Mouse (Mus musculus): ENCODE results near the gene Rgs8.

Rgs8 gene

DNA sequence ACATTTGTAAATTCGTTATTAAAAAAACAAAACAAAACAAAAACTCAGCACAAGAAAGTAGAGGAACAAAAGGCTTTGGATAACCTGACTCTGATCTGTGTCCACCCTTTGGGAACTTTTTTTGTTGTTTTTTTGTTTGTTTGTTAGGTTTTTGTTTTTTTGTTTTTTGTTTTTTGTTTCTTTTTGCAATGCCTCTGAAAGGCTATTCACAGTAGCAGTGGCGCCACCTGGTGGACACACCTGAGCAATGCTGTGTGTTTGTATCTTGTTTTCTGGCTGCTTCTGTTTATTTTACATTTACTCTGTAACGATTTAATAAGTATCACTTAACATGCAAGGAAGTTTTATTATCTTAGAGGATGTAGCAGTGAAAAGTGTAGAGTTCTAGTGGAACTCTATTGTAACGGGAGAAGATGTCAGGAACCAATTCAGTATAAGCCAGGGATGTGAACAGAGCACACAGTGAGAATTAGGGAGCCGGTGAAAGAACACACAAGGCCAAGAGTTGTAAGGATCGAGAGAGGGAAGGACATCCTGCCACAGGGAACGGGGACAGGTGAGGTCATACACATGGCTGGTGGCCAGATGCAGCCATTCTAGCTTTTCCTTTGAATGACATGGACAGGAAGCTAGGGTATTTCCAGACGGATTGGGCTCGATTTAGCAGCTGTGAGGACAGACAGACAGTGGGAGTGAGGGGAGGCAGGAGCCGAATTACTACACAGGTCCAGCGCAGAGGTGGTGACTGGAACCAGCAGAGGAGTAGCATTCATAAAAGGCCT, 89.7 kb downstream of the Rgs8 start:
- DNase-seq (ENCODE audit: low spot score): peak; percentile 66

DNA sequence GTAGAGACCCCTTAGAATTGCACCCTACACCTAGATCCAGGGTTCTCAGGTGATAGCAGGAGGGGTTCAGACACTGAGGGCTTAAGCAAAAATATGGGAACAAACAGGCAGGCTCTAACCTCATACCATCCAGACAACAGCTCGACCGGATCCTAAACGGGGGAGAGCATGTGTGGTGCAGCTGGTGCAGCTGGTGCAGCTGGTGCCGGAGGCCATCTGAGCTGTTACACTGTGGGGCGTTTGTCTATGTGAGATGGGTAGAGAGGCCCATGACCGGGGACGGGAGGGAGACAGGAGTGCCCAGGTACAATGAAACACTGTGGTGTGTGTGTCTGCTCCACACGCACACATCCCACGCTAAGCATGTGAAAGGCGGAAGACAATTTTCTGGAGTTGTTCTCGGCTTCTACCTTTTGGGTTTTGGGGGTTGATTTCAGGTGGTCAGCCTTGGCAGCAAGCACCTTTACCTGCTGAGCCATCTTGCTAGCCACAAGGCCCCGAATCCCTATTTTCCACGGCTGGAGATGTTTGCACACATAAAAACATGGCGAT, 93.4 kb downstream of the Rgs8 start:
- no peak for DNase-seq (ENCODE audit: low spot score)

DNA sequence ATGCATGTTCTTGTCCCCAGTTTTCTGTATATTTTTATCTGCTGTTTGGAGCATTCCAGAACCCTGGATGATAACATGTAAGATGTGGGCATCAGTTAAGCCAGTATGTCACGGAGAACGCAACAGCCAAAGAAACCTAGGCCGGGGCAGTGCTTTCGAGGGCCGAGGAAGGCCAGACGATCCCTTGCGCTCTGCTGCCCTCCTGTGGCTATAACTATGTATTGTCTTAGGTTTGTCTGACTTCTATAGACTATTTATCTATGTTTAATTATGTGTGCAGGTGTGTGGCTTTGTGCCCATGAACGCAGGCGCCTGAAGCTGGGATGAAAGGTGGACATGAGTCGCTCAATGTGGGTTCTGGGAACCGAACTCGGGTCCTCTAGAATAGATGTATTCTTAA, 93.9 kb downstream of the Rgs8 start:
- DNase-seq (ENCODE audit: low spot score): peak; percentile 69

DNA sequence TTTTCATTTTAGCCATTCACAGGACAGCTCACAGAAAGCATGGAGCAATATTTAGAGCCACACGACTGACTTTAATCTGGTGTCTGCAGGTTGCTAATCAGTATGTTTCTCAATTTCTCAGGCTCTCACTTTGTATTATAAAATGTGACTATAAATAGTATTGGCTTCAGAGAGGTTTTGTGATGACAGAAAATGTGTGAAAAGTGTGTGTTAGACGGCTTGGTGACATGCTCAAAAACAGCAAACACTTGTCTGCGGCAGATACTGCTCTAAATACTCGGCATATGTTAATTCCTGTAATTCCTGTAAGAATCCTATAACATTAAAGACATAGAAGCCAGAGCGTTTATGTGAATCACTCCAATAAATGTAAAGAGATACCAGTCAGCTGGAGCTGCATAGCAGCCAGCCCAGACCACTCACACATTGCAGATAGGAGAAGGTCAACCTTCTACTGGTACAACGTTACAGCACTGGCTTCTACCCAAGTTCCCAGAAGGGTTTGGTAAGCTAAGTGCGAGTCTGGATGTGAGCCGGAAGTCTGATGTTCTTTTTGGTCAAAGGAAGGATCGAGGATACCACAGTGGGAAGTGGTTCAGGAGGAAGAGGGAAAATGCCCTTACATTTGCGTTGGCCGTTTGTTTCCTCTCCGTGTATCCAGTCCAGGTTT, 95.2 kb downstream of the Rgs8 start:
- DNase-seq (ENCODE audit: low spot score): no peak

DNA sequence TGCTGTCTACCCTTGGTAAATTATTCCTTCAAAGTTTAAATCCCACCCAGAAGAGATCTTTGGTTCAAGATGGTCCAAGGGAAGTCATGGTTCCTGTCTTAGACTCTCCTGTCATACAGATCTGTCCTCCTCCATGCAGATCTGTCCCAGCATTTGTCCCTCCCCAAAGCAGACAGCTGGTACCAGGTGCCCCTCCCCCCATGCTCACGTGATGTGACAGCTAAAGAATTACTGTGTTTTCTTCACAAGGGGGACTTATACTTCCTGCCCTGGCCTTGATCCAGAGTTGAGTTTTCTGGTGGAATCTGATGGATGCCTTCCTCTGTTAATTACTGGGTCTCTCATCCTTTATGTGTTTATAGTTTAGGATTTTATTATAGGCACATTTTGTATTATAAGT, 95.7 kb downstream of the Rgs8 start:
- DNase-seq (ENCODE audit: low spot score): peak; percentile 75

DNA sequence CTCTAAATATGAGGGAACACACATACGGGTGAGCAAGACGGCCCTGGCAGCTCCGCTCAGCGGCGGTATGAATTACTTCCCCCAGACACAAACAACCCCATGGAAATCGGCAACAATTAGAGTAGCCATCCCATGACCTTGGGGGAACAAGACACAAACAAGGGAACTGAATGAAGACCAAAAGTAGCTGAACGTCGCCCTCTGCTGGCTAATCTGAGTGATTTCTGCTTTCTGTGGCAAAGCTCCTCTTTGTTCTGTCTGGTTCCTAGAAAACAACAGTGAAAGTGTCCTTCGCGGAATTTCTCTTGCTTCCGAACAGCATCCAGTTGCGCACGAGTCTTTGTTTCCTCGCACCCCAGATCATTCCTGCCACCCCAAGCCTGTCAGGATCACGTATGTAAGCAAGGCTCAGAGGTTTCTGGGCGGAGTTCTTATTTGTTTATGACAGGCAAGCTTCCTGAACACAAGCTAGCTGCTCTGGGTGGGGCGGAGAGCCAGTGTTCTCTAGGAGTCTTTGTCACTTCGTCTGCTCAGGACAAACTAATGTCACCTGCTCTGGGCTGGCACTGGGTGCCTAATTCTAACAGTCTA, 96.5 kb downstream of the Rgs8 start, which contains the start of gene Rnasel:
Gene Rnasel, plus strand, starts transcription at position 216 of the 591 bp plus-strand sequence.
- DNase-seq (ENCODE audit: low spot score): peak; percentile 76

All from T-cell, adult 2 months (primary cell).